Mouse (Mus musculus): Measurements from ENCODE around the gene Hspbp1. TPM values are rescaled to one million over a fixed set of nuclear protein-coding genes. Genes with fewer than 3 reads are reported as not detected.

Gene Hspbp1
- polyA plus RNA-seq, 1 experiment from 2014 or later = 45.6 TPM

DNA sequence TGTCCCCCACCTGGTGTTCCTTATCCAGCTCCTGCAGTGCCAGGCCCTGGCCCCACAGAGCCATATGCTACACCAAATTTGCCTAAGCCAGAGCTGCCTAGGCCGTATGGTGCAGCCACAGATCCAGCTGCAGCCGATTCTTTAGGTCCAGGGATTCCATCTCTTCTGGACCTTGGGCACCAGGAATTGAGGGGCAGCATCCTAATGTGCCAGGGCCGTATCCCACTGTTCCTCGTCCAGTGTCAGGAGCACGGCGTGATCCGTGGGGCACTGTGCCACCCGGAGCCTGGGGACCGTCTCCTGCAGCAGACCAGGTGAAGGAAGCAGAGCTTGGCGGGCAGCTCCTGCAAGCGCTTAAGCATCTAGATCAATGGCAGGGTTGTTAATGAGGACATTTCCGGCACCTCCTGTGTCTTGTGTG is 72.9 kb downstream of the Hspbp1 start:
- Histone ChIP-seq H3K9ac (ENCODE audit: low read depth, low read length) (no peak overlapping the region), H3K4me3 (ENCODE audit: low read depth, low read length) (no peak overlapping the region), H3K36me3 (ENCODE audit: control insufficient read depth, insufficient read depth) (no peaks in the 10 kb centered on the region), H3K4me1 (replicated peaks; ENCODE audit: control insufficient read depth, insufficient read depth, low read length) (no peaks in the 10 kb centered on the region), H3K27ac (ENCODE audit: low read depth, low read length) (no peak overlapping the region), H3K4me2 (replicated peaks; ENCODE audit: low read depth) (no peak overlapping the region), H3K27me3 (replicated peaks; ENCODE audit: control insufficient read depth, insufficient read depth, low read length) (no peaks in the 10 kb centered on the region), H3K9me3 (ENCODE audit: control insufficient read depth) (no peaks in the 10 kb centered on the region)
- TF ChIP-seq CTCF (IDR thresholded peaks at IDR 0.05; ENCODE audit: low read depth) = no peak
- no peak for ATAC-seq
- 84% methylated on average over 12 of the region's 12 CpGs for WGBS

- Histone ChIP-seq H3K36me3 (ENCODE audit: control insufficient read depth, insufficient read depth) (no peaks in the 10 kb centered on the region), H3K4me1 (replicated peaks; ENCODE audit: control insufficient read depth, insufficient read depth, low read length) (no peaks in the 10 kb centered on the region), H3K4me2 (replicated peaks; ENCODE audit: low read depth) (no peak overlapping the region)
Observed at GRCm38 (mm10) chr7:4611511-4611910, 73.4 kb downstream of the Hspbp1 start.

More at GRCm38 (mm10) chr7:4611511-4611910, 73.4 kb downstream of the Hspbp1 start:
- Histone ChIP-seq H3K4me3 (ENCODE audit: low read depth, low read length) (no peak overlapping the region), H3K27ac (ENCODE audit: low read depth, low read length) (no peak overlapping the region), H3K27me3 (replicated peaks; ENCODE audit: control insufficient read depth, insufficient read depth, low read length) (no peaks in the 10 kb centered on the region), H3K9me3 (ENCODE audit: control insufficient read depth) (no peaks in the 10 kb centered on the region), H3K9ac (ENCODE audit: low read depth, low read length) (no peak overlapping the region)
- TF ChIP-seq CTCF (IDR thresholded peaks at IDR 0.05; ENCODE audit: low read depth) = no peak
- 79% methylated on average over 12 of the region's 12 CpGs for WGBS
- no peak for ATAC-seq

Other genes with a start within 250 kb of the Hspbp1 start
- gene Rdh13, start 239.4 kb downstream of the Hspbp1 start, polyA plus RNA-seq (2015; fragmentation: Nextera tagmentation; extraction: Ambion mirVana) = 11.0 and 11.4 TPM in 2 replicates
- gene Eps8l1, start 224.4 kb downstream of the Hspbp1 start, polyA plus RNA-seq (2015; fragmentation: Nextera tagmentation; extraction: Ambion mirVana) = 1.1 and 1.7 TPM in 2 replicates
- 33.6 and 33.9 TPM in 2 replicates for gene Ppp1r12c, start 183.4 kb downstream of the Hspbp1 start, polyA plus RNA-seq (2015; fragmentation: Nextera tagmentation; extraction: Ambion mirVana)
- 20.1 and 24.3 TPM in 2 replicates for gene Tnnt1, start 168.7 kb downstream of the Hspbp1 start, polyA plus RNA-seq (2015; fragmentation: Nextera tagmentation; extraction: Ambion mirVana)
- 1.1 TPM in 2 replicates for gene Tnni3, start 160.8 kb downstream of the Hspbp1 start, polyA plus RNA-seq (2015; fragmentation: Nextera tagmentation; extraction: Ambion mirVana)
- gene Dnaaf3, start 152.6 kb downstream of the Hspbp1 start, polyA plus RNA-seq (2015; fragmentation: Nextera tagmentation; extraction: Ambion mirVana) = 0.33 and 0.54 TPM in 2 replicates
- gene Syt5, start 137.5 kb downstream of the Hspbp1 start, polyA plus RNA-seq (2015; fragmentation: Nextera tagmentation; extraction: Ambion mirVana) = 5.3 and 5.7 TPM in 2 replicates
- gene Ptprh, start 81.0 kb downstream of the Hspbp1 start, polyA plus RNA-seq (2015; fragmentation: Nextera tagmentation; extraction: Ambion mirVana) = 16.7 and 17.1 TPM in 2 replicates
- 25.1 and 31.4 TPM in 2 replicates for gene Tmem86b, start 53.6 kb downstream of the Hspbp1 start, polyA plus RNA-seq (2015; fragmentation: Nextera tagmentation; extraction: Ambion mirVana)
- 4.7 and 5.8 TPM in 2 replicates for gene Ppp6r1, start 26.0 kb downstream of the Hspbp1 start, polyA plus RNA-seq (2015; fragmentation: Nextera tagmentation; extraction: Ambion mirVana)
- gene Brsk1, start 5.5 kb upstream of the Hspbp1 start, polyA plus RNA-seq (2015; fragmentation: Nextera tagmentation; extraction: Ambion mirVana) = 0.89 and 0.98 TPM in 2 replicates
- gene Tmem150b, start 40.2 kb upstream of the Hspbp1 start, polyA plus RNA-seq (2015; fragmentation: Nextera tagmentation; extraction: Ambion mirVana) = 20.7 and 21.5 TPM in 2 replicates
- 35.8 and 40.2 TPM in 2 replicates for gene Kmt5c, start 55.0 kb upstream of the Hspbp1 start, polyA plus RNA-seq (2015; fragmentation: Nextera tagmentation; extraction: Ambion mirVana)
- gene Cox6b2, start 68.0 kb upstream of the Hspbp1 start, polyA plus RNA-seq (2015; fragmentation: Nextera tagmentation; extraction: Ambion mirVana) = 48.5 and 48.8 TPM in 2 replicates
- not detected in 2 replicates for gene Fam71e2, start 86.2 kb upstream of the Hspbp1 start, polyA plus RNA-seq (2015; fragmentation: Nextera tagmentation; extraction: Ambion mirVana)
- 0.12 and 0.30 TPM in 2 replicates for gene Il11, start 97.8 kb upstream of the Hspbp1 start, polyA plus RNA-seq (2015; fragmentation: Nextera tagmentation; extraction: Ambion mirVana)
- gene Tmem190, start 97.9 kb upstream of the Hspbp1 start, polyA plus RNA-seq (2015; fragmentation: Nextera tagmentation; extraction: Ambion mirVana) = 0.59 TPM in 1 of 2 replicates, not detected in the other
- gene Tmem238, start 104.6 kb upstream of the Hspbp1 start, polyA plus RNA-seq (2015; fragmentation: Nextera tagmentation; extraction: Ambion mirVana) = 74.3 and 75.5 TPM in 2 replicates
- 419 and 467 TPM in 2 replicates for gene Rpl28, start 107.8 kb upstream of the Hspbp1 start, polyA plus RNA-seq (2015; fragmentation: Nextera tagmentation; extraction: Ambion mirVana)
- 116 and 126 TPM in 2 replicates for gene Ube2s, start 127.5 kb upstream of the Hspbp1 start, polyA plus RNA-seq (2015; fragmentation: Nextera tagmentation; extraction: Ambion mirVana)
- 0.07 and 0.09 TPM in 2 replicates for gene Shisa7, start 159.6 kb upstream of the Hspbp1 start, polyA plus RNA-seq (2015; fragmentation: Nextera tagmentation; extraction: Ambion mirVana)
- 12.5 and 15.5 TPM in 2 replicates for gene Isoc2b, start 185.2 kb upstream of the Hspbp1 start, polyA plus RNA-seq (2015; fragmentation: Nextera tagmentation; extraction: Ambion mirVana)
- gene Isoc2a, start 192.1 kb upstream of the Hspbp1 start, polyA plus RNA-seq (2015; fragmentation: Nextera tagmentation; extraction: Ambion mirVana) = 1.3 and 1.6 TPM in 2 replicates
- gene Gm36210, start 221.4 kb upstream of the Hspbp1 start, polyA plus RNA-seq (2015; fragmentation: Nextera tagmentation; extraction: Ambion mirVana) = not detected in 2 replicates
- 2.9 TPM in 2 replicates for gene Zfp628, start 230.1 kb upstream of the Hspbp1 start, polyA plus RNA-seq (2015; fragmentation: Nextera tagmentation; extraction: Ambion mirVana)
- gene Nat14, start 237.0 kb upstream of the Hspbp1 start, polyA plus RNA-seq (2015; fragmentation: Nextera tagmentation; extraction: Ambion mirVana) = 1.5 and 1.9 TPM in 2 replicates
- gene Ssc5d, start 240.7 kb upstream of the Hspbp1 start, polyA plus RNA-seq (2015; fragmentation: Nextera tagmentation; extraction: Ambion mirVana) = 2.3 and 2.6 TPM in 2 replicates